Mouse (Mus musculus): ENCODE data around the gene Ear10. TPM values are rescaled to one million over a fixed set of nuclear protein-coding genes. Genes with fewer than 3 reads are reported as not detected.
A peak's percentile ranks its signal among the peaks of the same experiment; 100 is the strongest.
"Not testable (repeated sequence)": the region's sequence is repeated elsewhere in the genome, so short reads cannot be mapped to it uniquely, and the experiment has no call there.

Gene Ear10
- polyA plus RNA-seq (2011; ENCODE audit: insufficient read depth, insufficient read length, low replicate concordance, missing spikeins), result not detected in 2 replicates

DNA sequence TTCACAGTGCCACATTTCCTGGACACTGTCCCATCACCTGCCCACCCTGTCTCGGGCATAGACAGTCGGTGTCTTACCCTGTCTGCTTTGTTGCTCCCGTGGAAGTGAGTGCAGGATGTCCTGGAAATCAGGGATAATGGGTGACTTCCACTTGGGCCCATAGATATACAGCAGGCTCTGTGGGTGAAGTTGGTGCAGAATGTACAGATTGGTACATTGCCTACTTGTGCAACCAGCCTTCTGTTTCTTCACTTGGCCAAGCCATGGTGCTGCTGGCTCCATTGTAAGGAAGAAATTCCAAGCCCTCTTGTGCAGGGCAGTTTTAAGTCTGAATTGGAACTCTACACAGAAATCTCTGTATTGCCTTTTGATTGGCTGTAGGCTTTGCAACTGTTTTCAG lies at the start of gene Ear10:
TSS of gene Ear10 (minus strand) at position 101 of the 400 bp plus-strand sequence.
- H3K4me1 ChIP-seq (ENCODE audit: control insufficient read depth, insufficient read depth, low read length); H3K27ac ChIP-seq (ENCODE audit: control insufficient read depth, insufficient read depth, low read depth, low read length, poor library complexity); H3K4me3 ChIP-seq (replicated peaks; ENCODE audit: control insufficient read depth, low read depth, low read length): not testable (repeated sequence)
- WGBS, result 77% methylated on average over 3 of the region's 3 CpGs

DNA sequence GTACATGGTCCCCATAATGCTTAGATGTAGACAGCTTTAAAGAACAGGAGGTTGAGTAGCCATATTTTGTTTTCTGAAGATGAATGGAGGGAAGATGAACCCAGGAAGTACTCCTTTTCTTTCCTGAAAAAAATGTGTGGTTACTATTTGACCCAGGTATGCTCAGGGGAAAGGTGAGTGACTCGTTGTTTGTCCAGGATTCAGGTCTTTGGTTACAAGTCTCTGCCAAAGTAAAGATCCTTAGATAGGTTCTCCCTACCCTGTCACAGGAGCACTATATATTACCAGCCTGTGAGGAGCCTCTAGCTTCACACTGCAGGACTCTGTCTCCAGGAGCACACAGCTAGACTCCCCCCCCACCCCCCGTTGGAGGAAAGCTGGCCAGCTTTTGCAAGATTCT lies 33.4 kb upstream of the Ear10 start, which contains the start of gene Ang5:
TSS of gene Ang5 (plus strand) at position 301 of the 400 bp plus-strand sequence.
- WGBS, result no CpG with 5 or more reads among the region's 2 CpGs
- not testable (repeated sequence) for H3K27ac ChIP-seq (ENCODE audit: control insufficient read depth, insufficient read depth, low read depth, low read length, poor library complexity); H3K4me1 ChIP-seq (ENCODE audit: control insufficient read depth, insufficient read depth, low read length); H3K4me3 ChIP-seq (replicated peaks; ENCODE audit: control insufficient read depth, low read depth, low read length)

DNA sequence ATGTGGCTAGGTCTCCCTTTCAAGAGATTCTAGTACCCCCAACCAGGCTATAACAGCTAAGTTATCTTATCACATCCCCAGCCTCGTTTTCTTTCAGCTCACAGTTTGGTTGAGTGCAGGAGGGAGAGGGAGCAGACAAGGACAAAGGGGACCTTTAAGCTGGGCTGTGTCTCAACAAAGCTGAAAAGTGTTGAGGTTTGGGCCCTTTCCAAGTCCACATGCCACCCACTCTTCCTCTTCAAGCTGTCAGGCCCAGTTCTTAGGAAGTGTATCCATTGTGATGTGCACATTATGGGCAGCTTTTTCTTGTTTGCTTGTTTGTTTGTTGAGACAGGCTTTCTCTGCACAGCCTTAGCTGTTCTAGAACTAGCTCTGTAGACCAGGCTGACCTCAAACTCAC lies 31.7 kb upstream of the Ear10 start:
- not testable (repeated sequence) for H3K27ac ChIP-seq (ENCODE audit: control insufficient read depth, insufficient read depth, low read depth, low read length, poor library complexity); H3K4me3 ChIP-seq (replicated peaks; ENCODE audit: control insufficient read depth, low read depth, low read length); H3K4me1 ChIP-seq (ENCODE audit: control insufficient read depth, insufficient read depth, low read length)
- WGBS, result no CpG with 5 or more reads among the region's 1 CpGs

- H3K4me1 ChIP-seq (ENCODE audit: control insufficient read depth, insufficient read depth, low read length); H3K27ac ChIP-seq (ENCODE audit: control insufficient read depth, insufficient read depth, low read depth, low read length, poor library complexity); H3K4me3 ChIP-seq (replicated peaks; ENCODE audit: control insufficient read depth, low read depth, low read length): not testable (repeated sequence)
- WGBS, result 2% methylated on average over 2 of the region's 2 CpGs
Observed at GRCm38 (mm10) chr14:43953382-43953781, 30.0 kb upstream of the Ear10 start.

DNA sequence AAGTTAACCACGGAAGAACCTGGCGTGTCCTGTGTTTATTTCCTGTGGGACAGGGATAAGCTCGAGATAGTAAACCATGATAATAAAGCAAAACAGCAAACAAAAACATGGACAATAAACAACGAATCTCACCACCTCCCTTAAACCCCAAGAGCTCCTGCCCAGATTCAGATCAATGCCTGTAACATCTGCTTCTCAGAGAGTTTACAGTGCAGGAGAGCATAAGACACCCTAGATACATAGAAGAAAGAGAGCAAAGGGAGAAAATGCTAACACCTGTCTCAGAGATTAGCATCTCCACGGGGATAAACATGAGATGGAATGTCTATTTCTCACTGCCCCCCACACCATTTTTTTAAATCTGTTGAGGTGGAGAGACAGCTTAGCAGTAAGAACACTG lies 10.0 kb upstream of the Ear10 start:
- not testable (repeated sequence) for H3K4me3 ChIP-seq (replicated peaks; ENCODE audit: control insufficient read depth, low read depth, low read length); H3K27ac ChIP-seq (ENCODE audit: control insufficient read depth, insufficient read depth, low read depth, low read length, poor library complexity); H3K4me1 ChIP-seq (ENCODE audit: control insufficient read depth, insufficient read depth, low read length)
- WGBS, result 56% methylated on average over 5 of the region's 5 CpGs

- WGBS, result 11% methylated on average over 8 of the region's 8 CpGs
- H3K27ac ChIP-seq (ENCODE audit: control insufficient read depth, insufficient read depth, low read depth, low read length, poor library complexity); H3K4me1 ChIP-seq (ENCODE audit: control insufficient read depth, insufficient read depth, low read length); H3K4me3 ChIP-seq (replicated peaks; ENCODE audit: control insufficient read depth, low read depth, low read length): not testable (repeated sequence)
- TF ChIP-seq CTCF (IDR thresholded peaks at IDR 0.05; ENCODE audit: control insufficient read depth, insufficient read depth, low read length), result peak; percentile 28; the same call in 1 of the 2 replicates
Observed at GRCm38 (mm10) chr14:43932991-43933390, 9.6 kb upstream of the Ear10 start.

DNA sequence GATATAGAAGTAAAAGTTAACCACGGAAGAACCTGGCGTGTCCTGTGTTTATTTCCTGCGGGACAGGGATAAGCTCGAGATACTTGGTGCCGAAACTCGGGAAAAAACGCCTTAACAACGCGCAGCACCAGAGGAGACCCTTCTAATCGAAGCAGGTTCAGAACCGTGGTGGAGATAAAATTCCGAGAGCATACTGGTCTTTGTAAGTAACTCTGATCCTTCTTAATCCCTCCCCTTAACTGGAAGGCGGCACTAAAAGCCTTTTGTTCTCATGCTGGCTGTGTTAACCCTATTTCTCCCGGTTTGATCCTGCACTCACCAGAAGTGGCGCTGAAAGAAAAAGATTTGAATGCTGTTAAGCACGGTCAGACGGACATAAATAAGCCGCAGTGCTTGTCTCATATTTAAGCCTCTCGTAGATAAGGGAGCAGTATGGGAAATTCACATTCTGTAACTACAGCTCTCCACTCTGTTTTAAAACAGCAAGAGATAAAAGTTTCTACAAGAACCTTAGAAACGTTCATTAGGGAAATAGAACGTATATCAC lies 2.1 kb upstream of the Ear10 start:
- not testable (repeated sequence) for H3K4me1 ChIP-seq (ENCODE audit: control insufficient read depth, insufficient read depth, low read length); H3K27ac ChIP-seq (ENCODE audit: control insufficient read depth, insufficient read depth, low read depth, low read length, poor library complexity)
- 5% methylated on average over 21 of the region's 21 CpGs for WGBS
- H3K4me3 ChIP-seq (replicated peaks; ENCODE audit: control insufficient read depth, low read depth, low read length), result peak overlapping the region; percentile 67

GRCm38 (mm10) chr14:43924688-43925403 lies 1.5 kb upstream of the Ear10 start, which contains the start of gene Gm8113:
Gene Gm8113, plus strand, starts transcription at chr14:43925390.
- peak; percentile 71 for TF ChIP-seq CTCF (IDR thresholded peaks at IDR 0.05; ENCODE audit: control insufficient read depth, insufficient read depth, low read length)
- H3K4me1 ChIP-seq (ENCODE audit: control insufficient read depth, insufficient read depth, low read length); H3K27ac ChIP-seq (ENCODE audit: control insufficient read depth, insufficient read depth, low read depth, low read length, poor library complexity): not testable (repeated sequence)
- WGBS, result 11% methylated on average over 10 of the region's 10 CpGs
- peak within 1 kb of the TSS; percentile 67 for H3K4me3 ChIP-seq (replicated peaks; ENCODE audit: control insufficient read depth, low read depth, low read length)

DNA sequence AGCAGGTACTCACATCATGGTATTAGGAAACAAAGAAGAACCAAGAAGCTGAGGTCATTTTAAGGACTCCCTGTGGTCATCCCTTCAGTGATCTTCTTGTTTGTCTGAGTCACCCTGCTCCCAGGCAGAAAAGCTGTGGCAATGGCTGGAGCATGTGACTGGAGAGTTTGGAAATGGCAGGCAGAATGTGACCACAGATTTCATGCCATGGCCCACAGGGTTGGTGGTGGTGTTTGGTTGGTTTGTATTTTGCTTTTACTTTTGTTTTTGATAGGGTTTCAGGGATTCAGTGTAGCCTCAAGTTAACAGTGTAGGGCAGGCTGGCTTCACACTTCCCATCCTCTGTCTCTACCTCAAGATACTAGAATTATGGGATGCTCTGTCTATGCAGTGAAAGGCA lies 5.1 kb downstream of the Ear10 start:
- H3K4me3 ChIP-seq (replicated peaks; ENCODE audit: control insufficient read depth, low read depth, low read length); H3K4me1 ChIP-seq (ENCODE audit: control insufficient read depth, insufficient read depth, low read length); H3K27ac ChIP-seq (ENCODE audit: control insufficient read depth, insufficient read depth, low read depth, low read length, poor library complexity): not testable (repeated sequence)

GRCm38 (mm10) chr14:43898577-43898976 lies 24.8 kb downstream of the Ear10 start:
- WGBS, result 58% methylated on average over 3 of the region's 3 CpGs
- H3K27ac ChIP-seq (ENCODE audit: control insufficient read depth, insufficient read depth, low read depth, low read length, poor library complexity); H3K4me3 ChIP-seq (replicated peaks; ENCODE audit: control insufficient read depth, low read depth, low read length); H3K4me1 ChIP-seq (ENCODE audit: control insufficient read depth, insufficient read depth, low read length): not testable (repeated sequence)

GRCm38 (mm10) chr14:43895357-43895756 lies 28.0 kb downstream of the Ear10 start:
- H3K27ac ChIP-seq (ENCODE audit: control insufficient read depth, insufficient read depth, low read depth, low read length, poor library complexity); H3K4me1 ChIP-seq (ENCODE audit: control insufficient read depth, insufficient read depth, low read length); H3K4me3 ChIP-seq (replicated peaks; ENCODE audit: control insufficient read depth, low read depth, low read length): not testable (repeated sequence)
- 38% methylated on average over 2 of the region's 2 CpGs for WGBS

- H3K4me1 ChIP-seq (ENCODE audit: control insufficient read depth, insufficient read depth, low read length); H3K4me3 ChIP-seq (replicated peaks; ENCODE audit: control insufficient read depth, low read depth, low read length); H3K27ac ChIP-seq (ENCODE audit: control insufficient read depth, insufficient read depth, low read depth, low read length, poor library complexity): not testable (repeated sequence)
- WGBS, result 89% methylated on average over 1 of the region's 1 CpGs
Observed at GRCm38 (mm10) chr14:43891288-43891687, 32.1 kb downstream of the Ear10 start.

DNA sequence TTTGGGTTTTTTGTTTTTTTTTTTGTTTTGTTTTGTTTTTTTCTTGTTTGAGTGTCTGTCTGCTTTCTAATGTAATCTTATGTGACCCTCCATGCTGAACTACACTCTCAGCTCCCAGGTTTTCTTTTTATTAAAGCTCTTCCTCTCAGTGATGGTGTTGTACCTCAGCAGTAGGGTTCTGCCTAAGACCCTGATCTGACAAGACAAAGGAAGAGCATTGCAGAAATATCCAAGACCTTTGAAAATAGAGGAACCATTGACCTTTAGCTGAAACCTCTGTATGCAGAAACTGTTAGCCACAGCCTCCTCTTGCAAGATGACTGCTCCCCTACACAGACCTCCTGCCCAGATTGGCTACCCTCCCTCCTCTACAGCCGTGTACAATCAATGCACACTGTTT lies 37.1 kb downstream of the Ear10 start:
- WGBS, result 44% methylated on average over 1 of the region's 1 CpGs
- not testable (repeated sequence) for H3K4me1 ChIP-seq (ENCODE audit: control insufficient read depth, insufficient read depth, low read length); H3K4me3 ChIP-seq (replicated peaks; ENCODE audit: control insufficient read depth, low read depth, low read length); H3K27ac ChIP-seq (ENCODE audit: control insufficient read depth, insufficient read depth, low read depth, low read length, poor library complexity)

Measured in bone marrow, adult 2 months (tissue).